Mouse (Mus musculus): ENCODE measurements around the gene Gm11172.
"Not testable (repeated sequence)": the region's sequence is repeated elsewhere in the genome, so short reads cannot be mapped to it uniquely, and the experiment has no call there.

The Gm11172 gene

GRCm38 (mm10) chr16:10834911-10835587 lies 22.3 kb downstream of the Gm11172 start, which contains the start of gene Rmi2:
Gene Rmi2, plus strand, starts transcription at chr16:10835059.
- DNase-seq: peak; percentile 91

DNA sequence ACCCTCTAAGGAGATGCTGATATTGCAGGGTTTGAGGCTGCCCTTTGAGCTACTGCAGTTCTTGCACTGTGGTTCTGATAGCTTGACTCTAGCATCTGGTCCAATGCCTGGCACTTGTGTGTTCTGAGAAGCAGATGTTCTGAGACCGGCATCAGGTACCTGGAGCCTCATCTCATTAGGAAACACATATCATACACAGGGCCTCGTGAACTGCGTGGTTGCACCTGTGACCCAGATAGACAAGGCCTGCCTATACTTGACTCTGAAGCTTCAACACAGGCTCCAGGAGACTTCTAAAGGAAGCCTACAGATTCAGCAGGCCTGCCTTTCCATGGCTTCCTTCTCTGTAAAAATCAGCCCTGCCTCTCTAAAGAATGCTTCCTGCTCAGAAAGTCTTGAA lies 23.7 kb downstream of the Gm11172 start:
- no peak for DNase-seq

- DNase-seq: no peak
These were observed 24.5 kb downstream of the Gm11172 start for GRCm38 (mm10) chr16:10837250-10837649.

- DNase-seq: no peak
These were observed 25.2 kb downstream of the Gm11172 start for GRCm38 (mm10) chr16:10837903-10838302.

GRCm38 (mm10) chr16:10838487-10839245 lies 26.0 kb downstream of the Gm11172 start:
- DNase-seq: no peak

DNA sequence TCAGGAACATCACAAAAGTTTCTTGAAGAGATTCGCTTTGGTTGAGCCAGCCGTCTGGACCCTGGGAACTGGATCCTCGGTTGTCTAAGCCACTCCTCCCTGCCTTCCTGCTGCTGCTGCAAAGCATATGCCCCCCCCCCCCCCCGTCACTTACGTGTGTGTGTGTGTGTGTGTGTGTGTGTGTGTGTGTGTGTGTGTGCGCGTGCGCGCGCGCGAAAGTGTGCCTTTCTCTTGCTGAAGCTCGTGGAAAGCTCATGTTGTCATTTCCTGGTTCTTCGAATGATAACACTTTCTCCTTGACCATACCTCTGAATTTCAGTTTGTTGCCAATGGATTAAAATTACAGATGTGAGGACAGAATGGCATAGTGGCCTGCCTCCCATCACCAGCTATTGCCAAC lies 27.3 kb downstream of the Gm11172 start:
- no peak for DNase-seq

- peak in 1 of 2 experiments; percentile 29 for DNase-seq
These were observed 29.7 kb downstream of the Gm11172 start for GRCm38 (mm10) chr16:10842282-10842855.

DNA sequence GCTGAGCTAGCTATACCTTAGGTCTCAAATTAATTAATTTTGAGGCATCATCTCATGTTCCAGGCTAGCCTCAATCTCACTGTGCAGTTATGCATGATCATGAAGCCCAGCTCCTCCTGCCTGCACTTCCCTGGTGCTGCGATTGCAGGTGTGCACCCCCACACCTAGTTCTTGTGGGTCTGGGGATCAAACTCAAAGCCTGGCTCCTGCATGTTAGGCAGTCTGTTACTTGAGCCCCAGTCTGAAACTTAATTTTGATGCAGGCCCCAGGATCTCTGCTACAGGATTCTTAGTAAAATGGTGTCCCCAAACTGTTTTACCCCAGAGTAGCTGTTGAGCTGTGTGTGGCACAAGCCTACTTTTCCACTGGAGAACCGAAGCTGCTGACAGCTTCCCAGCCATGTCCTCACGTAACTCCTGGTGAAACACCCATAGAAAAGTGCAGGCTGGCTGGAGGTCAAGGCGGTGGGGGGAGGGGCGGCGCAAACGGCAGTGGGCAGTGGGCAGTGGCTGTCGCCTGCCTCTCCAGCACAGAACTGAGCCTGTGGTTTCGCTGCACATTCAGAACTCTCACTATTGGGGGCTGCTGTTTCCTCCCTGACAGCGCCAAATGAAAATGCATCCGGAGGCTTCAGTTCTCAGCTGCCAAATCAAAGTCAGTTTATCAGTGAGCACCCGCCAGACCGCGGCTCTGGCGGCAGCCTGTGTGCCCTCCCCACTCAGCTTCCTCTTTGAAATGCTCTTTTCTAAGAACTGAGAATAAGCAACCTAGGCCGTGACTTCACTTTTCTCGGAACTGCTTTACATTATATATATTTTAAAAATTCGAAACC lies 31.0 kb downstream of the Gm11172 start:
- DNase-seq: no peak

- no peak for DNase-seq
These were observed 31.6 kb downstream of the Gm11172 start for GRCm38 (mm10) chr16:10844319-10844670.

- DNase-seq: no peak
These were observed 33.2 kb downstream of the Gm11172 start for GRCm38 (mm10) chr16:10845952-10846351.

- DNase-seq: peak; percentile 53 to 61
These were observed 33.8 kb downstream of the Gm11172 start for GRCm38 (mm10) chr16:10846503-10846902.

DNA sequence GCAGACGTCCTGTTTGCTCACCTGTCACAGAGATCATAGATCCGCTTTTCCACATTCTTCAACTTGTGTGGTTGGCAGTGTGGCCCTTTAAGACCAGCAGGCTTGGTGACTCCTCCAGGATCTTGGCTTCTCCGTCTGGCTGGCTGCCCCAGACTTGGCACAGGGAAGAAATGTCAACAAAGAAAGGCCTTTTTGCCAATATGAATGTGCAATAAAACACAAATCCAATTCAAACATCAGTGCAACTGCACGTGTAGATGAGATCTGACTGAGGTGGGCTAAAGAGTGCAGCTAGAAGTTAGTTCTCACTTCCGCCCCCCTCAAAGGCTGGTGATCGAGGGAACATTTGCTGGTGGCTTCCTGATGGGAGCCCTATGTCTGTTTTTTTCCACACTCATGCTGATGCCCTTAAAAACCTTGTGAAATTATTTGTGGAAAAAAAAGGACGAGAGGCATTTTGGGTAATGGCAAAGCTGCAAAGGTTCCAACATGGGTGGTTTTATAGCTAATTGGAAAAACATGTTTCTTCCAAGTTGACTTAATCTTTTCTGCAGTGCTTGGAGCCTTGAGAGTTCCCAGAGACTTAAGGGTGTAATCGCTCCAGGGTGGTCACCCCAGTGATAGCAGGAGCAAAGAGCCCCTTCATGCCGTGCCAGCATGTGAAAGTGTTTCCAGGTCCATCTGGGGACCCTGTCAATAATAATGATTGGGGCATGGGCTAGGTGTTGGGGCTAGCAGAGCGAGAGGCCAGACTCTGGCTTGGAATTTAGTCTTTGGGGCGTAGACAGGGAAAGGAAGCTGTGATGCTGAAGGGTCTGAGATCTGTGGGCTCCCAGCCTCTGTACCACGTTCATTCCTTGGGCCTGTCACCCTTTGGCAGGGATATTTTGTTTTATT lies 37.5 kb downstream of the Gm11172 start:
- DNase-seq: peak; percentile 86 to 89

DNA sequence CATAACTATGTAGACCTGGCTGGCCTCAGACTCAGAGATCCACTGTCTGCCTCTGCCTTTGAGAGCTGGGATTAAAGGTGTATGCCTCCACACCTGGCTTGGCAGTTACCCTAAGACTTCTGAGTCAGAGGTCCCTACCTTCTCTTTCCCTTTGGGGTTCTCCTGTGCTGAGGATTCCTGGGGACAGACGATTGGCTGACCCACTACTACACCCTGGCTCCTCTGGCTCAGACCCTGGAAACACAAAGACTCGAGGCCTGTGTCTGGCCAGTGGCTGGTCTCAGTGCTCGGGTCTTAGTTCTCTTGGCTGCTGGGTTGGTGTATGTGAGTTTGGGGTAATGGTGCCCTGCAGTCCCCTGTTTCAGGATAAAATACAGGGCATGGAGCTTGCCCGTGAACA lies 38.2 kb downstream of the Gm11172 start:
- peak in 1 of 2 experiments; percentile 21 for DNase-seq

- not testable (repeated sequence) for DNase-seq
These were observed 39.5 kb downstream of the Gm11172 start for GRCm38 (mm10) chr16:10852216-10852615.

DNA sequence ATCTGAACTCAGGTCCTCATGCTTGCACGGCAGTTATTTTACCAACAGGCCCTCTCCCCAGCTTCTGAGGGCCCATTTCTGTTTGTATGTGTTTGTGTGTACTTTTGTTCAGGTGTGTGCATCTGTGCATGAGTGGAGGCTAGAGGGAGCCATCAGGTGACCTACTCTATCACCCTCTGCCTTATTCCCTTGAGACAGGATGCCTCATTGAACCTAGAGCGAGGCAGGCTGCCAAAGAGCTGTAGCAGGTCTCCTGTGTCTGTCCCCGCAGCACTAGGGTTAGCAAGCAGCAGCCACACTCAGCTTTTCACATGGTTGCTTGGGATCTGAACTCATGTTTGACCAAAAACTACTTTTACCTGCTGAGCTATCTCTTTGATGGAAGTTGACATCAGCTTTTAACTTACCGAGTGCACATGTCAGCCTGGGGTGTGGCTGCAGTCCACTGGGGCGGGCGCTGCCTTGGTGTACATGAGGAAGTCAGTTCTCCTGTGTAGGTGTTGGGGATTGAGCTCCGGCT lies 47.1 kb downstream of the Gm11172 start:
- no peak for DNase-seq

- DNase-seq: peak in 1 of 2 experiments; percentile 44
These were observed 48.7 kb downstream of the Gm11172 start for GRCm38 (mm10) chr16:10861408-10861807.

Measured in cerebellum, adult 18-20 months (tissue).